Mouse (Mus musculus) ovary, adult 2 months (tissue): ENCODE measurements around the gene C330021F23Rik. TPM values are rescaled to one million over a fixed set of nuclear protein-coding genes. Genes with fewer than 3 reads are reported as not detected.

Source experiments
- polyA plus RNA-seq: library from polyadenylated mRNA; depleted of rRNA; stranded (reverse); fragments of >200 nt; gene quantifications from 2 replicates; pipeline ENCODE4 v1.2.3, GENCODE M21; 2012; rRNA removed

Gene C330021F23Rik
- polyA plus RNA-seq = 0.18 and 1.8 TPM in 2 replicates

DNA sequence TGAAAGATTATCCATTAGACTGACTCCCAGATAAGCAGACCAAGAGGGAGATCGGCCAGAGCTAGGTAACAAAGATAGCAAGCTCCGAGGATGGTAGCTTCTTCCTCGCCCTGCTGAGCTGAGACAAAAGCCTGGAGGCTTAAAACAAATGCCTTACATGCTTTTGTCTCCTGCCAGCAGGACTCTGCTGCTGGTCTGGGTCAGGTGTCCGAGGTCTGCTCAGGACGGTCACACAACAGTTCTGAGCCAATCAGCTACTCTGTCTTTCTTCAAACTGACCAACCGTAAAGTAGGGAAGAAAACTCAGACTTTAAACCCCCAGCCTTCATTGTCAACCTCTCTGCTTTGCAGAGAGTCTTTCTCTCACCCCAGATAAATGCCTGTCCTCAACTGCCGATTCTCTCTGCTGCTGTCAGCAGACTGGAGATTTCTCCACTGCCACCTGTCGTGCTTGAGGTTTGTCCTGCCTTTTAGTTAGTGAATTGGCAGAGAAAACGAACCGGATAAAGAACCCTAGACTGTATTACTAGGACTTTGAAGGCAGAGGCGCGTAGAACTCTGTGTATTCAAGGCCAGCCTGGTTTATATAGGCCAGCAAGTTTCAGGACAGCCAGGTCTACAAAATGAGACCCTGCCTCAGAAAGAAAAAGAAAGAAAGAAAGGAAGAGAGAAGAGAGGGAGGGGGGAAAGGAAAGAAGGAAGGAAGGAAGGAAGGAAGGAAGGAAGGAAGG is at the start of gene C330021F23Rik:
TSS of gene C330021F23Rik (plus strand) at position 350 of the 731 bp plus-strand sequence.

DNA sequence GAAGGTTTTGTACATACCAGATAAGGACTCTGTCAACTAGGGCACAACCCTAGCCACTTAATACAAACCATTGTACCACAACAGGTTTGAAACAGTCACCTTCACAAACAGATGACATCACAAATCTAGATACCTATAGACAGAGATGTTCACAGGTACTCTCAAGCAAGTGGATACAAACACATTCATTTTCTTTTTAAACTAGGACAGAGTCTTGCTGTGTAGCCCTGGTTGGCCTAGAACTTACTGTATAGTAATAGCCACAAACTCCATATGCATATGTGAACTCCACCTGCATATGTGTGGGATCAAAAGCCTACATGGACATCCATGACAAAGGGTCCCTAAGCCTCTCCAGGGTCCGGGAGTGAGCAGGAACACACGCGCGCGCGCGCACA is 19.2 kb downstream of the C330021F23Rik start, which contains the start of gene Camsap3:
TSS of gene Camsap3 (plus strand) at position 301 of the 398 bp plus-strand sequence.

GRCm38 (mm10) chr8:3621199-3621970 is 53.6 kb downstream of the C330021F23Rik start, which contains the start of the genes Xab2 and Pet100:
Gene Xab2, minus strand, starts transcription at chr8:3621316.
Gene Pet100, plus strand, starts transcription at chr8:3621548.

DNA sequence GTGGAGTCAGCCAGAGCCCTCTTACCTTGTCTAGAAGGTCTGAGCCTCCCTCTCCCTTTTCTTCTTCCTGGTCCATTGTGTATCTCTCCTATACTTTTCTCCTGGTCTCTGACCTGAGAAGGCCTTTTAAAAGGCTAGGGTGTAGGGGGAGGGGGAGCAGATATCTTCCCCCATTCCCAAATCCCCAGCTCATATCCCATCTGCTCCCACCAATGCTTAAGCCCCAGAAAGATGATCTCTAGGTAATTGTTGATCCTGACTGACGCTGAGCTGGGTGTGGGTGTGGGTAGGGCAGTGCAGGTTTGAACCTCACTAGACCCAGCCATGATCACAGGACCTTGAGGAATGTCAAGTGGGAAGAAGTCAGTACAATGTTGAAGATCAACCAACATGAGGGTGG is 57.7 kb downstream of the C330021F23Rik start, which contains the start of gene Pcp2:
TSS of gene Pcp2 (minus strand) at position 101 of the 400 bp plus-strand sequence.

GRCm38 (mm10) chr8:3630647-3631477 is 63.1 kb downstream of the C330021F23Rik start, which contains the start of gene Stxbp2:
Gene Stxbp2, plus strand, starts transcription at chr8:3630955.

Other genes with a start within 250 kb of the C330021F23Rik start
- gene A430078G23Rik, start 214.6 kb upstream of the C330021F23Rik start, polyA plus RNA-seq = 0.44 and 0.54 TPM in 2 replicates
- gene Arhgef18, start 175.0 kb upstream of the C330021F23Rik start, polyA plus RNA-seq = 85.2 and 90.2 TPM in 2 replicates
- gene Pex11g, start 100.3 kb upstream of the C330021F23Rik start, polyA plus RNA-seq = 10.4 and 12.8 TPM in 2 replicates
- 0.19 and 0.23 TPM in 2 replicates for gene Tex45, start 97.1 kb upstream of the C330021F23Rik start, polyA plus RNA-seq
- gene Zfp358, start 74.9 kb upstream of the C330021F23Rik start, polyA plus RNA-seq = 125 and 143 TPM in 2 replicates
- 399 and 751 TPM in 2 replicates for gene Mcoln1, start 67.5 kb upstream of the C330021F23Rik start, polyA plus RNA-seq
- 89.5 and 91.8 TPM in 2 replicates for gene Pnpla6, start 52.6 kb upstream of the C330021F23Rik start, polyA plus RNA-seq
- gene Camsap3, start 19.3 kb downstream of the C330021F23Rik start, polyA plus RNA-seq = 20.9 and 23.5 TPM in 2 replicates
- gene Xab2, start 53.3 kb downstream of the C330021F23Rik start, polyA plus RNA-seq = 93.2 and 110 TPM in 2 replicates
- 1.6 and 2.2 TPM in 2 replicates for gene Pet100, start 53.6 kb downstream of the C330021F23Rik start, polyA plus RNA-seq
- gene Pcp2, start 57.6 kb downstream of the C330021F23Rik start, polyA plus RNA-seq = not detected in 2 replicates
- gene Stxbp2, start 63.0 kb downstream of the C330021F23Rik start, polyA plus RNA-seq = 171 and 235 TPM in 2 replicates
- gene Retn, start 87.8 kb downstream of the C330021F23Rik start, polyA plus RNA-seq = 49.5 and 60.2 TPM in 2 replicates
- 0.36 and 0.55 TPM in 2 replicates for gene Mcemp1, start 97.8 kb downstream of the C330021F23Rik start, polyA plus RNA-seq
- 11.6 and 13.8 TPM in 2 replicates for gene Fcor, start 104.4 kb downstream of the C330021F23Rik start, polyA plus RNA-seq
- gene Trappc5, start 108.3 kb downstream of the C330021F23Rik start, polyA plus RNA-seq = 40.3 and 41.1 TPM in 2 replicates
- 0.11 and 0.20 TPM in 2 replicates for gene Fcer2a, start 126.2 kb downstream of the C330021F23Rik start, polyA plus RNA-seq
- gene Clec4g, start 152.7 kb downstream of the C330021F23Rik start, polyA plus RNA-seq = 0.22 TPM in 1 of 2 replicates, not detected in the other
- 1.3 and 1.4 TPM in 2 replicates for gene Cd209a, start 181.0 kb downstream of the C330021F23Rik start, polyA plus RNA-seq